Mouse (Mus musculus) kidney, postnatal 14 days (tissue): Measurements from ENCODE around the gene Nup214.

Source experiments
- DNase-seq: peaks from one replicate; pipeline ENCODE4 v3.0.0; 2022; ENCODE audit warnings: mixed read lengths

Nup214 gene

DNA sequence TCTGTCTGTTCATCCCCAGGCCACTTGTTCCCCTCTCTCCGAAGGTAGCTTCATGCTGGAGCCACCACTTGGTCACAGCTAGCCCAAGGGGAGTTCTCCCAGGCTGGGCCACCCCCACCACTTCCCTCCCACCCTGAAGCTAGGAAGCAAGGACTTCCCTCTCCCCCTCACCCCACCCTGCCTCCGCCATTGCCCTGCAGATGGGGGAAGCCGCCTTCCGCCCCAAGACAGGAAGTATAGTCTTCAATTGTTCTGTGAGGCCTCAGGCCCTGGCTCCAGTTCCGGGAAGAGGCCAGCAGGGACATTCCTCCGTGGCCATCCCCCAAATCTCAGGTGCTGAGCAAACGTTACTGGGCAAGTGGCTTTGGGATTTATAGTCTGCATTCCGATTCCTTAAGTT, 104.3 kb downstream of the Nup214 start:
- peak; percentile 55 for DNase-seq

DNA sequence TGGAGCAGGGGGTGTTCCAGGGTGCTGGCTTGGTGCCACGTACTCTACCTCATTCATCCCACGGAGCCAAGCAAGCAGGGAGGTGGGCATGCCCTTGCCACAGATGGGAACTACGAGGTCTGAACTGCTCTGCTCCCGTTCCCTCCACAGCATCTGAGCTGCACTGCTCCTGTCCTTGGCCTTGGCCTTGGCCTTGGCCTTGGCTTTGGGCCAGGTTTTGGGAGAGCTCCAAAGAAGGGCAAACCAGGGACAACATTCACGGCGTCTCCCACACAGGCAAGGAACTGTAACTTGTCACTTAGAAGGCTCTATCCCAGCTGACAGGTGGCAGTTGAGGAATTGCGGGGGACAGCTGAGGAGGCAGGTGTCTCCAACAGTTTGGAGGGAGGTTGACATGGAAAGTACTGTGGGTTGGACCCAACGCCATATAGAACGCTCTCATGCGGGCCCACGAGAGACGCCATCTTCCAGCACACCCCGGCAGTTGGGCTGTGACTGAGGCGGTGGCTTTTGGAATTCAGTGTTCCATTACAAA, 105.0 kb downstream of the Nup214 start:
- DNase-seq: no peak

DNA sequence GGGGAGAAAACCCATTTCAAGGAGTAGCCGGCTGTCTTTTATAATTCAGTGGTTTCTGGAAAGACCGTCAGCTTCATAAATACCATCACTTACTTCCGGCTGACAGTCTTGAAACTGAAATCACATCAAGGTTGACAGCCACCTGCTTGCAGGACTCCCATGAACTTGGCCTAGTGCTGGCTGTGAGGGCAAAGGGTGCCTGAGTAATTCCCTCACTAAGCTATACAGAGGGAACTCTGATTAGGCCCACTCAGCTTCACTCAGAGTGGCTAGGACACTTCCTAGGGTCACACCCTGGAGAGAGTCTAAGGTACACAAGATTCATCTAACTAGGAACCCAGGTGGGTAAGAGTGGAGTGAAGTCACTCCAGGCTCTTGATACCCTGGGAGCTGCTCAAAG, 106.4 kb downstream of the Nup214 start:
- no peak for DNase-seq

DNA sequence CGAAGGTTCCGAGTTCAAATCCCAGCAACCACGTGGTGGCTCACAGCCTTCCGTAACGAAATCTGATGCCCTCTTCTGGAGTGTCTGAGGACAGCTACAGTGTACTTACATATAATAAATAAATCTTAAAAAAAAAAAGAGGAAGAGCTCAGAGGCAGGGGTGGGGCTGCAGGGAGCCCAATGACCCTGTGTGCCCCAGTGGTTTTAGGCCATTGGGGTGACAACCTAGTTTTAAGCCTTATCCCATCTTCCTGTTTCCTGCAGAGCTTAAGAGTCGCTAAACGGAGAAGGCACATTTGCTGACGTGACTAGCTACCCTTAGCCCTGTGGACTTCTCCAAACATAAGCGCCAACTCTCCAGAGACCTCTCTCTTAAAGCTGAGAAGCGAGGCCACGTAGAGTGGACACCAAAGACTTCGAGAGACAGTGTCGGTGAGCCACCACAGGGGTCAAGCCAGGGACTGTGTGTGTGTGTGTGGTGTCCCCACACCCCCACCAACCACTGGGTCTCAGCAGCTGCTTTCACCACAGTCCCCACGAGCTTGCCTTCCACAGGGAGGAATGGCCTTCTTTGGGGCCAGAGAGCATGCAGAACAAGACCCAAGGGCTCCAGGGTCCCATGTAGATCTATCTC, 107.2 kb downstream of the Nup214 start:
- no peak for DNase-seq

DNA sequence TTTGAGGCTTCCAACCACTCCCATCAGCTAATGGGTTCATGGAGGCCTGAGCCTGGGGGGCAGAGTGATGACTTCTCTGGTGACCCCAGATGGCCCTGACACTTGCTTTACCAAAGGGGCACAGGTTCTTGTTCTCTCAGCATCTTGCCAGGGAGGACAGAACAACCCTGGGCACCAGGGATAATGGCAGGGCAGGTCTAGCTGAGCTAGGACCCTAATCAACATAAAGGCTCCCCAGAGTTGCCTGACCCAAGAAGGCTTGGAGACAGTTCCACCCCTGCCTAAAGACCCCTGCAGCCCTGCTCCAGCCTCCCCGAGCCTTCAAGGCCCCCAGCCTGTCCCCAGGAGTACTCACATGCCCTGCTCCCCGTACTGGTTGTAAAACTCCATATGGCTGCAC, 108.0 kb downstream of the Nup214 start:
- DNase-seq: no peak

DNA sequence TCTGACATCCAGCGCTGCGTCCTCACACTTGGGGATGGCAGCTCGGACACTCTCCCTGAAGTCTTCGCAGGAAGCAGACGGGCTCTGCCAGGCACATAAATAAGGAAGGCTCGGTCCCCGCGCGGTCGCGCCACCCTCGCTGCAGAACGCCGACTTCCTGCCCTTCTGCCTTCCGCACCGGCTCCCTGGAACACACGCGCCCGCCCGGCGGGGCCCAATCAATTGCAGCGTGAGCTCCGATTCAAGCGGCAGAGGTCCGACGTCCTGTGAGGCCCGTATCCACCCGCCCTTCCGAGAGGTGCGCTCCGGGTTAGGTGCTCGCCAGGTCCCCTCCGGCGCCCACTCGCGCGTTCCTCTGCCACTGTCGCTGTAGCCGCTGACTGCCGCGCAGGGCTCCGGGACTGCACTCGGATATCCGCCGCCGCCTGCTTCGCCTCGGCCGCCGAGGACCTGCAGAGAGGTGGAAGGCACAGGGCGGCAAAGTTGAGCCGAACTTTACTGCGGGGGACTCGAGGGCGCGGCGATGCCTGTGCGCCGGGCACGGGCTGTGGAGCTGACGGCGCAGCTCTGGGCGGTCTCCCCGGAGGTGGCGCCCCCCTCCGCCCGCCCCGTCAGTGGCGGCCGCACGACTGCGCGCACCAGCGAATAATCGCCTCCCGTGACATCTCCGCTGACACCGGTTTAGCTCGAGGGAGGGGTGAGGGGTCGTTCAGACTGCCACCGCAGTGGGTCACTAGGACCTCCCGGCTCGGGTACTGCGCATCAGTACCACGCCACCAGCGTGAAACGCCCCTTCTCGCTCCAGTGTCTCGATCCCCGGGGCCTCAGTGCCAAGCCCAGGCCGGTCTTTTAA, 109.1 kb downstream of the Nup214 start:
- peak; percentile 61 for DNase-seq

DNA sequence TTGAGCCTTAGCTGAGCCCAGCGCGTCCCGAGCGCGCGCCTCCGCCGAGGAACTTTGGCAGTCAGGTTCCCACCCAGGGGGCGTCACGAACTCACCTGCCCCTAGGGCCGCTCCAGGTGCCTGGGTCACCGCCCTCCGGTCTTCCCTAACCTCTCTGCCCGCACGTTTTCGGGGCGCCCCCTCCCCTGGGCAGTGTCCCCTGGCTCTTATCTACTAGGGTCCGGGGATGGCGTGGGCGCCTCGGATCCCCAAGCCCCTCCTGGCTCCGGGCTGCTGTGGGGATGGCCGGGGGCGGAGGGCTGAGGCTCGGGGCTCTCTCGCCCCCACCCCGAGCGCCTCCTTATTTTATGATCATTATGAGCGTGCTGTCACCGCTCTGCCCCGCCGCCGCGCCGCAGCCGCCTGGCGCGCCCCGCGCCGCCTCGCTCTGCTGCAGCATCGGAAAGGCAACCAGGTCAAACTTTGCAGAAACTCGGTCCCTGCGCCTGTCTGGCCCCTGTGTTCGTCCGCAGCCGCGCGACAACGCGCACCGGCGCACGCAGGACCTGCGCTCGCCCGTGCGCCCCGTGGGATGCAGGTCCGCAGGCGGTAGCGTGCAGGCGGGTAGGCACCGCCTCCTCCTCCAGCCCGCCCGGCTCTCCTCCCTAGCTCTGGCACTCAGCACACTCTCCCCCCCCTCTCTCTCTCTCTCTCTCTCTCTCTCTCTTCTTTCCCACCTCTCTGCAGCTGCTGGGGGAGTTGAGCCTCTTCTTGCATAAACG, 110.1 kb downstream of the Nup214 start, which contains the start of gene Fam78a:
TSS of gene Fam78a (minus strand) at position 747 of the 761 bp plus-strand sequence.
- DNase-seq: peak; percentile 49

DNA sequence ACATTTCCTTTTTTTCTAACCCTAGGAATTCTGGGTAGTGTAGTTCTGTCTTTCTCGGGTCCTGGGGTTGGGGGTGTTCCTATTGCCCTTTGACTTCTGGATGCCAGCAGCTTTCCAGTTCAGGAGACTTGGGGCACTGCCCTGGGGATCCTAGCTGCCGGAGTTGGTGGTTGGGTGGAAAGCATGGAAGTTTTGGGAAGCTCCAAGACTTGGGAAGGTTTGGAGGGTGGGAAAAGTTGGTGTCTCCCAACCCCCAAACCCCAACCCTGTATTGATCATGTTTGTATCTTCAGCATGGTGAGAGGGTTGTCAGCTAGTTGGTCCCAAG, 110.6 kb downstream of the Nup214 start:
- no peak for DNase-seq

DNA sequence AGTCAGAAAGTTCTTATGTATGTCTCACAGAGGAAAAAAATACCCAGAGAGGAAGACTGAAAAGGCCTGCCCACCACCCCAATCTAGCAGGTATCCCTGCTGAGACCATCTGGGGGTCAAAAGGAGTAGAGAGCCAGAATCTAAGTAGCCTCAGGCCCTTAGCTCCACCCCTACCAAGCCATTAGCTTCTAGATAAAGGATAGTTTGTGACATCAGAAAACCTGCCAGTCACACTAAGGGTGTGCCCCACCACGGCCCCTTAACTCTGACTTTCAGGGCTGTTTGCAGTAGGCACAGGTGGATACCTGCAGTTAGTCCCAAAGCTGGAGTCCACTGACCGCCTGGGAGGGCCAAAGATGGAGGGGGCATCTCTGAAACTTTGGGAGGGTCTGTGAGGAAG, 111.0 kb downstream of the Nup214 start:
- DNase-seq: no peak

DNA sequence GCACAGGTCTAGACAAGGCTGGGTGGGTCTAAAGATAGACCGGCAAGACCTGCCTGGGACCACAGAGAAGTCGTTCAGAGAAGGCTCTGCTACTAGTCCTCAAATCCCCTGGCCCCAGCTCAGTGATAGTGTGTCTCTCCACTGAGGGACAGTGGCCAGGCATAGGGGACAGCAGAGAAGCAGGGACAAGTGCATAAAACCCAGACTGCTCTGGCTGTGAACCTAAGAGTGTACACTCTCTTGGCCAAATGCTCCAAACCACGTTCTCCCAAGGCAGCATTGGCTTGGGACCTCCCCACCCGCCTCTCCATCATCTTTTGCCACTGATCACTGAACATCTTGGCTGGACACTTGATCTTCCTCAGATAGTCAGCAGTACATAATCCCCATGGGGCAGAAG, 113.4 kb downstream of the Nup214 start:
- DNase-seq: no peak

DNA sequence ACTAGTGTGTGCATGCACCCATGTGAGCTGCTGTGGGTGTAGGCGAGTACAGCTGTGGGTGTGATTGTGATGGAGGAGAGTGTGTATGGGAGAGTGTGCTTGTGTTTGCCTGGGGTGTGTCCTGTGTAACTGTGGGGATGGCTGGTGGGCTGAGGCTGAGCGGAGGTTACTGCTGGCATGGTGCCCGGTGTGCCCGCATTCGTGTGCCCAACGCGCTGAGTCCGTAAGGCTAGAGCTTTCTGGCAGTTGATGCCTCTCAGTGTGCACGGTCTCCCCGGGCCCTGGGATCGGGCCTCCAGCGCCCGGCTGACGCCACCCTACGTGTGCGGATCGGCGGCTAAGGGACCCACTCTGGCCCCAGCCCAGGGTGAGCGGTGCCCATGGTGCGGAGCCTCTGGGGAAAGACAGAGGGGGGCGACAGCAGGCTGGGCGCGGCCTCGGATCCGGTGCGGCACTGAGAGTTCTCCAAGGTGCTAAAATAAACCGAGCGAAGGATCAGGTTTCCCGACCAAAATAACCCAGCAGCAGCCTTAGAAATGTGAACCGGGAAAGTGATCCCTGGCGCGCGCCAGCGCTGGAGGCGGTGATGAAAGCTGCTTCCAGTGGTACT, 114.2 kb downstream of the Nup214 start:
- no peak for DNase-seq

DNA sequence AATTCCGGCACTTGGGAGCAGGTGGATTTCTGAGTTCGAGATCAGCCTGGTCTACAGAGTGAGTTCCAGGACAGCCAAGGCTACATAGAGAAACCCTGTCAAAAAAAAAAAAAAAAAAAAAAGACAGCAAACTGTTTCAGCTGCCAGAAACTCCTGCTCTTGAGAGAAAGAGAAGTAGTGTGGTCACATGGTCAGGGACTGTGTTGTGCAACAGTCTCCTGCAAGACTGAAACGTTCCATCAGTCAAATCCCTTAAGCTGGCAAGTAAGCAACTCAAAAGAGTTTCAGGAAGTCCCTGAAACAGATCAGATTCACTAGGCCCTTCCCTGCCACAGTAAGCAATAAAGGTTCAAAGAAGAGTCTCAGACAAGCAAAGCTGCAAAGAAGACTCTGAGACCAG, 115.4 kb downstream of the Nup214 start:
- no peak for DNase-seq

DNA sequence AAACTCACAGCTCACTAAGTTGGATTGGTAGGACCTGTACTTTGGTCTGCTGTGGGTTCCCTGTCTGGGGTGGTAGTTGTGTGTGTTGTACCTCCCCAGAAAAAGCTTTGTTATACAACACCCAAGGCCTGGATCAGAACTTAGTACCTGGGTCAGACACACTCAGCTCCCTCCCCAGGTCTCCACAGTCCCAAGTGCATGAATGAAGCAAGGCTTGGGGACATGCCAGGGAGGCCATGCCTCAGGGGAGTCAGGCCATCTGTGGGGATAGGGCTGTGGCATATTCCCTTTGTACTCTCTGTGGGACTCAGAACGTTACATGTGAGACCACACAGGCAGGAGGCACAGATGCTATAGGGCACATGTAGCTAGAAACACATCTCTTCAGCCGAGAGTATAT, 115.9 kb downstream of the Nup214 start:
- DNase-seq: no peak

DNA sequence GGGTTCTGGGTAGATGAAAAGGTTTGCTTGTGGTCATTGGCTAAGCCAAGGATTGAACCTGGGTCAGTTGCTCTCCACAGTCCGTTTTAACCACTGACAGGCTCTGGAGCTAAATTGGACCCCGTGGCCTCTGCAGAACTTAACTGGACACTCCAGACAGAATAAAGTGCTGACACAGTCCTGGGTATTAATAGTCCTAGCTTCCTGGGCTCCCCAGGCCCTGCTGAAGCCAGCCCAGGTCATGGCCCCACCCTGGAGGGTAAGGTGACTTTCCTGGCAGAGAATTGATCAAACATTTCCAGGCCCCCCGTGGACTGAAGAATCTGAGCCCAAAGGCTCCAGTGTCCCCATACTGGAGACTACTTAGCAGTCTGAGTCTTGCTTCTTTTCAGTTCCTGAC, 117.7 kb downstream of the Nup214 start:
- no peak for DNase-seq

DNA sequence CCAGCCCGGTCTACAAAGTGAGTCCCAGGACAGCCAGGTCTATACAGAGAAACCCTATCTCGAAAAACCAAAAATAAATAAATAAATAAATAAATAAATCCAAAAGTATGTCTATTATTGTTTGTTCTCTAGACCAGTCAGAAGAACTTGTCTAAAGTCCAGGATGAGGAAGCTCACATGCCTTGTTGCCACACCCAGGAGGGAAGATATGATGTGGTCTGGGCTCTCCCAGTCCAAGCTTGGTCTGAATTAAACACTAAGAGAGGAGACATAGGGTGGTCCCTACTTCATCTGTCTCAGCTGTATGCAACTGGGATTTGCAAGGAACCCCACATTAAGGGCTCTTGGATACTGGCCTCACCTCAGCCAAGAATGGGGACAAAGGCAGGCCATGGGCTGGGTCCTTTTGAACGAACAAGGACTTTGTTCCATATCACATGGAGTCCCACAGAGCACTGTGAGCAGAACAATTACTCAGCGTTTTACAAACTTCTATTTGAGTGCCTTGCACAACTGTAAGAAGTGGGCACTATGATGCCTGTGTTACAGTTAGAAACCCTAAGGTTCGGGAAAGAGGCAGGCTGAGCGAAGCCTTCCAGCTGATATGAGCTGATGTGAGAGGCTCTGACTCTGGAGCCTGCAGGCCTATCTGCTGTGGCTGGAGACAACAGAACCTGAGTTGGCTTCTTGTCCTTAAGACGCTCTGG, 119.9 kb downstream of the Nup214 start:
- no peak for DNase-seq

DNA sequence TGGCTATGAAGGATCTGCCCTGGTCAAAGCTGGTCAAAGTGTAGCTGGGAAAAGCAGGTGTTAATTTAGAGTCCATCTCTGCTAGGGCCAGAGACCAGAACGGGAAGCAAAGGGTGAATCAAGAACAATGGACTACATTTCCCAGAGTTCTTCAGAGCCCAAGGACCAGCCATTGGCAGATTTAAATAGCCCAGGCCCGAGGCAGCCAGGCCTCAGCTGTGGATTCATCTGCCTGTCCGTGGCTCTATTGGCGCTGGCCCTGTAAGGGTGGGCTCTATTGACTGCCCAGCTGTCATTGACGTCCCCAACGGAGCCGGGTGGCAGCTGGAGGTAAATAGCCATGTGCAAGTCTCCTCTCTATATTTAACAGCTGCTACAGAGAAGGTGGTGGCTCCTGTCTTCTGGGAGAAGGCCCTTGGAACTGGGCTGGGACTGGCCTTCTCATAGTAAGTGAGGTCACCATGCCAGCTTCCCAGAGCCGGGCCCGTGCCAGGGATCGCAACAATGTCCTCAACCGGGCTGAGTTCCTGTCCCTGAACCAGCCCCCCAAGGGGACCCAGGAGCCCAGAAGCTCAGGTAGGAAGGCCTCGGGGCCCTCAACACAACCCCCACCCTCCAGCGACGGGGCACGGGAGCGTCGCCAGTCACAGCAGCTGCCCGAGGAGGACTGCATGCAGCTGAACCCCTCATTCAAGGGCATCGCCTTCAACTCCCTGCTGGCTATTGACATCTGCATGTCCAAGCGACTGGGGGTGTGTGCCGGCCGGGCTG, 121.3 kb downstream of the Nup214 start, which contains the start of gene Plpp7:
TSS of gene Plpp7 (plus strand) at position 178 of the 771 bp plus-strand sequence.
- peak; percentile 72 for DNase-seq

DNA sequence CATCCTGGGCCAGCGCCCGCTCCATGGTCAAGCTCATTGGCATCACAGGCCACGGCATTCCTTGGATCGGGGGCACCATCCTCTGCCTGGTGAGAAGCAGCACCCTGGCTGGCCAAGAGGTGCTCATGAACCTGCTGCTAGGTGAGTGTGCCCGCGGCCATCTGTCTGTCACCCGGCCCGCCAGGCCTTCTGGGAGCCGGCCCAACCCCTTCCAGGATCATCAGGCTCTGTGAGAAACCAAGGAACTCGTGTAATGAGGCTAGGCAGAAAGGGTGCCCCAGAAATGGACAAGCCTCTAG, 121.8 kb downstream of the Nup214 start:
- DNase-seq: no peak

DNA sequence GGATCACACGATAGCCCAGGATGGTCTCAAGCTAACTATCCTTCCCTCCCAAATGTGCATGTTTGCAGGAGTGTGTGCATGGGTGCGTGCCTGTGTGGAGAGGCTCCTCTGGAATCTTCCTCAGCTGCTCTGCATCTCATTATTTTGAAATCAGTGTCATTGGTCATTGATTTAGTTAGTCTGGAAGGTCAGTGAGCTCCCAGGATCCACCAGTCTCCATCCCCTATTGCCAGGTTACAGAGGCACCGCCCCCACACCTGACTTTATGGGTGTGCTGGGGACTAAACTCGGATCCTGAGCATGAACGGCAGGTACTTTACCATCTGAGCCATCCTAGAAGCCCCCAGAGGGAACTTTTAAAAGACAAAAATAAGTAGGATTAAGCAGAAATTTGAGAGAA, 128.7 kb downstream of the Nup214 start:
- DNase-seq: no peak

DNA sequence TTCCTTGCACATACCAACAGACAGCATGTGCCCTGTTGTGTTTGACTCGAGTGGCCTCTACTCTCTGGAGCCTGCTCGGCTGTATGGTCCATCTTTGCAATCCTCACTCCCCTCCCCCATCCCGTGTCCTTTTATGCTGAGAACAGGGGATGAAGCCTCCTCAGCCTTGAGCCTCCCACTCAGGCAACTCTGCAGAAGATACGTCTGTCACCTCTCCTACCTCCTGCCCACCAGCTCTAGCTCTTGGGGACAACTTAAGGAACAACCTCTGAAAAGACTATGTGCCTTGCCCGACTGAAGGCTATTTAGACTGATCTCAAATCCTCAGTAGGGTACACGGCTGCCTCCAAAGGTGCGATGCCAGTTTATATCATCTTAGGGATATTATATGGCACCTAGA, 129.3 kb downstream of the Nup214 start:
- DNase-seq: no peak
